Comparison of ENCODE assay signal across 8 mouse cellular contexts in the genomic region with DNA sequence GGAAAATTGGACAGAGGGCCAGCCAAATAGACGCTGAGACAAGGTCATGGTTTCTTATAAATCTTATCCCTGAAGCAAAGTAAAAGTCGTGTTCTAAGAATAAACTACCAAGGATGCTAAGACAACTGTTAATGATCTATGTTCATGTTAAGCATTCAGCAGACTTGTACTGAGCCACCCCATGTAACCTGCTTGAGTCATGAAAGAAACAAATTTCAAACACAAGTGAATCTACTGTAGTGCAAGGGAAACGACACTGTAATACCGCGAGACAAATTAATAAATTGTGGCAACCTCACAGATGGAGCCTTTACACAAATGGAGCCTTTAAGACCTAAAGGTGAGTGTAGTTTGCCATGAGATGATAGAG. TPM values are rescaled to one million over a fixed set of nuclear protein-coding genes. Genes with fewer than 3 reads are reported as not detected.
A peak's percentile ranks its signal among the peaks of the same experiment; 100 is the strongest.
DNase-seq lines count a peak whose midpoint lies in the region; ATAC-seq lines count a peak whose summit lies in the region.

No protein-coding gene starts in this region.

- H3K9me3 ChIP-seq in lung, embryonic 15.5 days: no peaks in the 10 kb centered on the region
- 0 out of 2 replicates have a peak, but pooled peaks cover 4% of the 10 kb centered on the region for H3K9me3 ChIP-seq in limb, embryonic 13.5 days
- no peaks in the 10 kb centered on the region; the same call in 1 of the 2 replicates for H3K9me3 ChIP-seq in stomach, embryonic 14.5 days (ENCODE audit: control insufficient read depth, low read depth, low read length)

- 0 out of 2 replicates have a peak, but pooled peaks cover 4% of the 10 kb centered on the region for H3K4me1 ChIP-seq in lung, embryonic 15.5 days
- H3K4me1 ChIP-seq in limb, embryonic 13.5 days: peaks cover 5% of the 10 kb centered on the region; the same call in 1 of the 2 replicates
- H3K4me1 ChIP-seq in stomach, embryonic 14.5 days (ENCODE audit: control insufficient read depth, insufficient read depth, low read length): no peaks in the 10 kb centered on the region; the same call in 1 of the 2 replicates

- H3K36me3 ChIP-seq in lung, embryonic 15.5 days: no peaks in the 10 kb centered on the region
- H3K36me3 ChIP-seq in limb, embryonic 13.5 days: no peaks in the 10 kb centered on the region
- no peaks in the 10 kb centered on the region for H3K36me3 ChIP-seq in stomach, embryonic 14.5 days (ENCODE audit: control insufficient read depth, insufficient read depth, low read length)

- no peak overlapping the region for H3K9ac ChIP-seq in lung, embryonic 15.5 days
- H3K9ac ChIP-seq in limb, embryonic 13.5 days: no peak overlapping the region
- no peak overlapping the region for H3K9ac ChIP-seq in stomach, embryonic 14.5 days (replicated peaks; ENCODE audit: low read depth, low read length)

- WGBS in lung, embryonic 15.5 days: 30% methylated on average over 5 of the region's 5 CpGs
- 28% methylated on average over 5 of the region's 5 CpGs for WGBS in limb, embryonic 13.5 days
- WGBS in stomach, embryonic 14.5 days: 30% methylated on average over 5 of the region's 5 CpGs

- H3K27ac ChIP-seq in lung, embryonic 15.5 days: no peak overlapping the region
- no peak overlapping the region for H3K27ac ChIP-seq in limb, embryonic 13.5 days
- no peak overlapping the region for H3K27ac ChIP-seq in stomach, embryonic 14.5 days (ENCODE audit: low read length)

- peak overlapping the region; percentile 59 for H3K4me3 ChIP-seq in lung, embryonic 15.5 days
- peak overlapping the region; percentile 77 for H3K4me3 ChIP-seq in limb, embryonic 13.5 days
- peak overlapping the region; percentile 72 for H3K4me3 ChIP-seq in stomach, embryonic 14.5 days (ENCODE audit: low read depth, low read length)

- H3K27me3 ChIP-seq in lung, embryonic 15.5 days: no peaks in the 10 kb centered on the region
- no peaks in the 10 kb centered on the region for H3K27me3 ChIP-seq in limb, embryonic 13.5 days
- H3K27me3 ChIP-seq in stomach, embryonic 14.5 days (ENCODE audit: control insufficient read depth, insufficient read depth, low read length): no peaks in the 10 kb centered on the region

- peak; percentile 16; the same call in 1 of the 2 replicates for ATAC-seq in cerebellum, adult (ENCODE audit: insufficient number of reproducible peaks, low FRiP score, low TSS enrichment)
- ATAC-seq in lung, embryonic 15.5 days (ENCODE audit: borderline replicate concordance, extremely low read depth, low FRiP score, low TSS enrichment): peak; percentile 13; the same call in 1 of the 2 replicates
- peak; percentile 60 for ATAC-seq in limb, embryonic 13.5 days (ENCODE audit: low FRiP score, low read depth)
- peak; percentile 5; the same call in 1 of the 2 replicates for ATAC-seq in stomach, embryonic 14.5 days (ENCODE audit: insufficient number of reproducible peaks, insufficient read depth, low FRiP score, low read depth)

- H3K4me2 ChIP-seq in lung, embryonic 15.5 days: peak overlapping the region; percentile 82
- H3K4me2 ChIP-seq in limb, embryonic 13.5 days (replicated peaks): peak overlapping the region; percentile 74
- peak overlapping the region; percentile 72 for H3K4me2 ChIP-seq in stomach, embryonic 14.5 days (replicated peaks; ENCODE audit: low read depth, low read length)

- no peak for DNase-seq in cerebellum, adult 11-12 months
- DNase-seq in lung, postnatal 25 days (ENCODE audit: low spot score): no peak
- no peak for DNase-seq in T-cell, adult 2 months (ENCODE audit: low spot score)
- DNase-seq in adrenal gland, adult (ENCODE audit: inconsistent age in 2 of 2, low spot score in 1 of 2): no peak

RNA-seq across cellular contexts. Expression of a gene that starts 0.3 kb away (rescaled TPM):
- 60.8 and 62.1 TPM in 2 replicates for polyA plus RNA-seq in lung, embryonic 15.5 days (2015; fragmentation: Nextera tagmentation; extraction: Ambion mirVana)
- 55.0 and 59.1 TPM in 2 replicates for polyA plus RNA-seq in limb, embryonic 13.5 days (2015; fragmentation: Nextera tagmentation; extraction: Ambion mirVana)
- 50.9 and 62.0 TPM in 2 replicates for polyA plus RNA-seq in stomach, embryonic 14.5 days (2014; fragmentation: Nextera tagmentation; extraction: Ambion mirVana)

RNA-seq across cellular contexts. Expression of a gene that starts 48.0 kb away (rescaled TPM):
- 11.2 and 11.6 TPM in 2 replicates for polyA plus RNA-seq in lung, embryonic 15.5 days (2015; fragmentation: Nextera tagmentation; extraction: Ambion mirVana)
- 8.1 and 9.5 TPM in 2 replicates for polyA plus RNA-seq in limb, embryonic 13.5 days (2015; fragmentation: Nextera tagmentation; extraction: Ambion mirVana)
- 12.0 and 12.9 TPM in 2 replicates for polyA plus RNA-seq in stomach, embryonic 14.5 days (2014; fragmentation: Nextera tagmentation; extraction: Ambion mirVana)

Comparison
In these comparisons a context has a peak if more than half of its experiments do, and no peak if none do; other contexts are left out.
1. ATAC-seq: peak in every context shown above with its lines; median percentile 60 in limb, embryonic 13.5 days; 16 in cerebellum, adult; 13 in lung, embryonic 15.5 days; 5 in stomach, embryonic 14.5 days.